Mouse (Mus musculus) CH12.LX (cell line): Measurements from ENCODE around the gene Cr2. TPM values are rescaled to one million over a fixed set of nuclear protein-coding genes. Genes with fewer than 3 reads are reported as not detected.
A peak's percentile ranks its signal among the peaks of the same experiment; 100 is the strongest.

ENCODE experiments used
- DNase-seq: peaks from one replicate; pipeline ENCODE4 v3.0.0-alpha.2; 2013; ENCODE audit errors: extremely low read depth
- H3K27ac ChIP-seq: 2 replicates; pipeline ENCODE4 v1.5.1; 2012; ENCODE audit warnings: low read depth, mild to moderate bottlenecking, control low read depth, moderate library complexity; ENCODE audit not compliant: insufficient read depth
- H3K27me3 ChIP-seq: replicated peaks from 2 replicates; pipeline ENCODE3; 2012; ENCODE audit warnings: inconsistent platforms
- H3K36me3 ChIP-seq, 2 experiments: replicated peaks in 1 of 2; 2 replicates each; pipeline versions ENCODE3 to v1.6.1; 2012; ENCODE audit warnings: inconsistent platforms in 1 of 2, low read length in 1 of 2, mild to moderate bottlenecking in 1 of 2, mixed read lengths in 1 of 2, moderate library complexity in 1 of 2; ENCODE audit not compliant: control insufficient read depth in 1 of 2, insufficient read depth in 1 of 2
- H3K4me1 ChIP-seq, 2 experiments: 2 replicates each; pipeline ENCODE4 v1.6.1; 2012; ENCODE audit warnings: inconsistent platforms in 1 of 2, moderate library complexity in 1 of 2; ENCODE audit not compliant: insufficient read depth in 2 of 2, control insufficient read depth in 1 of 2
- H3K4me2 ChIP-seq: 2 replicates; pipeline ENCODE4 v1.6.1; 2012; ENCODE audit warnings: low read depth, mild to moderate bottlenecking, control low read depth; ENCODE audit not compliant: poor library complexity, insufficient read depth, severe bottlenecking
- H3K4me3 ChIP-seq, 3 experiments: fragments of 150-350 bp in 1 of 3; sonication (generic) in 1 of 3; replicated peaks in 1 of 3; 2 replicates each; pipeline versions ENCODE3 to v1.5.1; 2011 to 2012; ENCODE audit warnings: low read depth in 2 of 3, low read length in 2 of 3, mild to moderate bottlenecking in 2 of 3, moderate library complexity in 2 of 3, control low read depth in 1 of 3, improper control_type of control experiment in 1 of 3, inconsistent platforms in 1 of 3, mixed read lengths in 1 of 3; ENCODE audit not compliant: poor library complexity in 1 of 3
- H3K79me2 ChIP-seq: replicated peaks from 2 replicates; pipeline ENCODE4 v1.6.1; 2012; ENCODE audit warnings: mild to moderate bottlenecking, moderate library complexity; ENCODE audit not compliant: control insufficient read depth, poor library complexity, insufficient read depth, severe bottlenecking; ENCODE audit errors: extremely low read depth
- H3K9ac ChIP-seq: 2 replicates; pipeline ENCODE4 v1.6.1; 2012; ENCODE audit warnings: low read depth, mild to moderate bottlenecking, control low read depth, moderate library complexity; ENCODE audit not compliant: insufficient read depth
- H3K9me3 ChIP-seq: replicated peaks from 2 replicates; pipeline ENCODE3; 2012; ENCODE audit warnings: low read length, inconsistent platforms, mixed read lengths
- CHD2 ChIP-seq: IDR thresholded peaks from 2 replicates; pipeline ENCODE4 v1.6.1; 2011; ENCODE audit warnings: low read length, improper control_type of control experiment
- CTCF ChIP-seq, 2 experiments: IDR thresholded peaks in 1 of 2; conservative IDR thresholded peaks in 1 of 2; 2 replicates each; pipeline ENCODE4 v1.5.1; 2011 to 2012; ENCODE audit warnings: low read depth in 2 of 2, low read length in 2 of 2, improper control_type of control experiment in 1 of 2, inconsistent platforms in 1 of 2, mild to moderate bottlenecking in 1 of 2, moderate library complexity in 1 of 2
- EP300 ChIP-seq: IDR thresholded peaks from 2 replicates; pipeline ENCODE4 v1.6.1; 2011; ENCODE audit warnings: low read length, improper control_type of control experiment
- HCFC1 ChIP-seq: IDR thresholded peaks from 2 replicates; pipeline ENCODE4 v1.6.1; 2012; ENCODE audit warnings: low read depth, mild to moderate bottlenecking, inconsistent platforms, low read length, improper control_type of control experiment
- IRF4 ChIP-seq: IDR thresholded peaks from 2 replicates; pipeline ENCODE4 v1.6.1; 2014; ENCODE audit warnings: low read depth, mild to moderate bottlenecking, inconsistent platforms, low read length, improper control_type of control experiment
- JUN ChIP-seq: IDR thresholded peaks from 2 replicates; pipeline ENCODE4 v1.6.1; 2011; ENCODE audit warnings: low read depth, mild to moderate bottlenecking, low read length, improper control_type of control experiment, moderate library complexity; ENCODE audit not compliant: insufficient read depth
- JUND ChIP-seq: conservative IDR thresholded peaks from 2 replicates; pipeline ENCODE4 v1.6.1; 2011; ENCODE audit warnings: low read depth, low read length, improper control_type of control experiment
- MAFK ChIP-seq: IDR thresholded peaks from 2 replicates; pipeline ENCODE4 v1.6.1; 2011; ENCODE audit warnings: low read length, improper control_type of control experiment; ENCODE audit not compliant: insufficient replicate concordance
- MAX ChIP-seq: IDR thresholded peaks from 2 replicates; pipeline ENCODE4 v1.6.1; 2011; ENCODE audit warnings: low read length, improper control_type of control experiment
- MYC ChIP-seq: IDR thresholded peaks from 2 replicates; pipeline ENCODE4 v1.6.1; 2011; ENCODE audit warnings: low read depth, mild to moderate bottlenecking, improper control_type of control experiment, low read length
- POLR2A ChIP-seq: IDR thresholded peaks from 2 replicates; pipeline ENCODE4 v1.6.1; 2011; ENCODE audit warnings: low read depth, mild to moderate bottlenecking, improper control_type of control experiment, low read length
- POLR2AphosphoS2 ChIP-seq: IDR thresholded peaks from 2 replicates; pipeline ENCODE4 v1.6.1; 2011; ENCODE audit warnings: low read depth, low read length, improper control_type of control experiment
- RCOR1 ChIP-seq: conservative IDR thresholded peaks from 2 replicates; pipeline ENCODE4 v1.6.1; 2012; ENCODE audit warnings: low read depth, mild to moderate bottlenecking, inconsistent platforms, low read length, improper control_type of control experiment
- SIN3A ChIP-seq: IDR thresholded peaks from 2 replicates; pipeline ENCODE4 v1.6.1; 2012; ENCODE audit warnings: low read length, improper control_type of control experiment, inconsistent platforms
- TCF12 ChIP-seq: IDR thresholded peaks from 2 replicates; pipeline ENCODE4 v1.6.1; 2014; ENCODE audit warnings: low read depth, mild to moderate bottlenecking, inconsistent platforms, low read length, improper control_type of control experiment
- UBTF ChIP-seq: IDR thresholded peaks from 2 replicates; pipeline ENCODE4 v1.6.1; 2012; ENCODE audit warnings: low read depth, mild to moderate bottlenecking, inconsistent platforms, low read length, improper control_type of control experiment, moderate library complexity
- ZC3H11A ChIP-seq: IDR thresholded peaks from 2 replicates; pipeline ENCODE4 v1.6.1; 2012; ENCODE audit warnings: low read depth, mild to moderate bottlenecking, inconsistent platforms, low read length, improper control_type of control experiment
- ZKSCAN1 ChIP-seq: IDR thresholded peaks from 2 replicates; pipeline ENCODE4 v1.6.1; 2012; ENCODE audit warnings: low read depth, inconsistent platforms, low read length, improper control_type of control experiment, borderline replicate concordance
- ZMIZ1 ChIP-seq: IDR thresholded peaks from 2 replicates; pipeline ENCODE4 v1.6.1; 2012; ENCODE audit warnings: low read depth, mild to moderate bottlenecking, inconsistent platforms, low read length, improper control_type of control experiment
- ZNF384 ChIP-seq: IDR thresholded peaks from 2 replicates; pipeline ENCODE4 v1.6.1; 2012; ENCODE audit warnings: low read depth, low read length, improper control_type of control experiment, inconsistent platforms
- dilution Hi-C: fragments of 300-500 bp; cut with MboI; formaldehyde crosslinking; loops from 2 replicates; pipeline ENCODE4 v1.14.3; 2020; ENCODE audit warnings: low sequenced_read_pairs; ENCODE audit not compliant: extremely low pct_unique_long_range_greater_than_20kb, extremely low pct_ligation_motif_present
- in situ Hi-C: fragments of 300-500 bp; cut with MboI; formaldehyde crosslinking; loops from 3 replicates; pipeline ENCODE4 v1.14.3; 2019; ENCODE audit warnings: low sequenced_read_pairs, low pct_ligation_motif_present, low pct_unique_long_range_greater_than_20kb, mixed read lengths
- polyA plus RNA-seq: library from polyadenylated mRNA; unstranded; fragments of >175 nt; gene quantifications from 2 replicates; pipeline ENCODE4 v1.2.1, GENCODE M21; 2012; ENCODE audit warnings: low read depth; ENCODE audit not compliant: insufficient read length
- total RNA-seq, 2 experiments: library from RNA; depleted of rRNA; stranded (reverse); fragments of 300-350 nt in 1 of 2; fragments of >200 nt in 1 of 2; gene quantifications; 2 replicates each; pipeline ENCODE4 v1.2.3; 2012 to 2014

The Cr2 gene
- total and polyA plus RNA-seq, 3 experiments: 0.08 to 3.0 (median 0.62) TPM

- H3K9me3 ChIP-seq: no peaks in the 10 kb centered on the region
- no peaks in the 10 kb centered on the region for H3K27me3 ChIP-seq
- peak overlapping the region; percentile 94 for H3K9ac ChIP-seq
- peak overlapping the region; percentile 60 to 72 (median 68) for H3K4me3 ChIP-seq
- H3K4me2 ChIP-seq: peak overlapping the region; percentile 87
- H3K36me3 ChIP-seq: peaks cover 13 to 30% of the 10 kb centered on the region in 2 experiments
- TF ChIP-seq MYC (no peak), HCFC1 (no peak), SIN3A (no peak), EP300 (no peak), JUN (no peak), ZMIZ1 (no peak), ZC3H11A (no peak)
- TF ChIP-seq, all 38 proteins: peak for 0
- dilution Hi-C loops (no loop called here), in situ Hi-C loops (no loop called here)
- no peak for DNase-seq
- Histone ChIP-seq H3K4me1 (peaks cover 0 to 23% of the 10 kb centered on the region in 2 experiments; a peak in 1 of 4 replicates), H3K79me2 (peaks cover 10% of the 10 kb centered on the region), H3K27ac (no peak overlapping the region)
These were observed 46.0 kb downstream of the Cr2 start for GRCm38 (mm10) chr1:195130479-195130878.

GRCm38 (mm10) chr1:195129867-195130266, 46.6 kb downstream of the Cr2 start:
- Histone ChIP-seq H3K27me3 (no peaks in the 10 kb centered on the region), H3K79me2 (peaks cover 10% of the 10 kb centered on the region), H3K9me3 (no peaks in the 10 kb centered on the region), H3K9ac (peak overlapping the region; percentile 53; the same call in 1 of the 2 replicates), H3K4me1 (peaks cover 0 to 23% of the 10 kb centered on the region in 2 experiments; a peak in 1 of 4 replicates), H3K27ac (no peak overlapping the region)
- DNase-seq: peak; percentile 14
- in situ Hi-C loops: no loop called here
- TF ChIP-seq POLR2A: no peak
- TF ChIP-seq, all 38 proteins: peak for 0
- dilution Hi-C loops: no loop called here
- Histone ChIP-seq H3K4me2 (peak overlapping the region; percentile 94; the same call in 1 of the 2 replicates), H3K4me3 (peak overlapping the region in 2 of 3 experiments; percentile 60 to 68), H3K36me3 (peaks cover 16 to 36% of the 10 kb centered on the region in 2 experiments)

GRCm38 (mm10) chr1:195114414-195114813, 62.1 kb downstream of the Cr2 start:
- dilution Hi-C loops (no loop called here), in situ Hi-C loops (no loop called here)
- no peak overlapping the region for H3K4me3 ChIP-seq
- no peak for DNase-seq
- H3K9ac ChIP-seq: no peak overlapping the region
- no peaks in the 10 kb centered on the region for H3K79me2 ChIP-seq
- peaks cover 31 to 70% of the 10 kb centered on the region in 2 experiments for H3K36me3 ChIP-seq
- no peak for TF ChIP-seq CTCF (conservative IDR thresholded peaks at IDR 0.05 in 1 of 2, IDR thresholded peaks at IDR 0.05 in 1 of 2; ENCODE audit: low read depth in 2 of 2, low read length in 2 of 2)
- no peak for TF ChIP-seq HCFC1
- TF ChIP-seq CHD2: no peak
- no peak for TF ChIP-seq ZNF384
- TF ChIP-seq MAX: no peak
- no peak for TF ChIP-seq POLR2AphosphoS2
- no peak for TF ChIP-seq JUND
- no peak for TF ChIP-seq IRF4
- no peak for TF ChIP-seq MYC
- TF ChIP-seq ZKSCAN1: no peak
- no peak for TF ChIP-seq RCOR1
- no peak for TF ChIP-seq MAFK
- TF ChIP-seq ZMIZ1: no peak
- TF ChIP-seq SIN3A: no peak
- no peak for TF ChIP-seq EP300
- no peak for TF ChIP-seq TCF12
- no peak for TF ChIP-seq UBTF
- TF ChIP-seq, all 38 proteins: peak for 0
- no peaks in the 10 kb centered on the region for H3K27me3 ChIP-seq
- no peak overlapping the region for H3K4me2 ChIP-seq
- H3K4me1 ChIP-seq: no peaks in the 10 kb centered on the region
- no peak overlapping the region for H3K27ac ChIP-seq
- no peaks in the 10 kb centered on the region for H3K9me3 ChIP-seq
